Comparison of ENCODE assay signal across 26 mouse cellular contexts in the genomic region with DNA sequence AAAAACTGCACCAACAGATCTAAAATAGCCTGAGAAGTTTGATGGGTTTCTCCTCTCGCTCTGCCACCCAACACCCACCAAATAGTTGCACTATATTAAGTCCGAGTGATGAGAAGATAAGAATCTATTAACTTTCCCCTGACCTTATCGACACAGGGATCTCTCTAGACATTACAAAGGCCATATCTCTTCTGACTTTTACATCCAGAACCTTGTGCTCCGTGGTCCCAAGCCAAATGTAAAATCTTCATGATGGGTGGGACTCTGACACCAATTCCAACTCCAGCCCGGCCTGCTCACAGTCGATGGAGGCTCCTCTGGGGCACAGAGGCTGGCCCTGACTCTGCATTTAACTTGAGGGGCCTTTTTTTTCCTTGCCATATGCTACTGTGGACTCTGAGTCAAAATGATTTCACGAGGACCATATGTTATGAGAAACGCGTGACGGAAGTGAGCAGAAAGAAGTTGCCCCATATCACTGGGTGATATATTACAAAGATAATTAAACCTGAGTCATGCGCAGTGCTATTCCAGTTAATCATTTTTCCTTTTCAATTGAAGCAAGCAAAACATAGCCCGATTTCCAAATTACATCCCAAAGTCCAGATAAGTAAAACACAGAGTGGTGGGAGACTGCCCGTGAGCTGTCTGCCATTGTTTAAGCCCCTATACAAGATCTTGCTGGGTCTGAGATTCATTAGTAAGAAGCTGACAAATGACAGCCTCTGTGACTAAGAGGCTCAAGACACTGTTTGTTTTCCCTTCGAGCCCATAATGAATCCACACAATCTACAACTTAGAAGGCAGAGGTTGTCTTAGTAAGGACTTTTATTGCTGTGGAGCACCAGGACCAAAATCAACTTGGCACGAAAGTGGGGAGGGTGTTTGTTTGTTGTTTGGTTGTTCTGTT.
DNase-seq lines count a peak whose midpoint lies in the region; ATAC-seq and TF ChIP-seq lines count a peak whose summit lies in the region.
"Had no signal": no experiment of that assay in that cellular context is flagged by ENCODE, and none has a peak within 500 bp of the region (broad histone marks: within the 10 kb centered on the region; RNA-seq: fewer than 3 reads in every experiment).

No protein-coding gene starts in this region.

- peaks cover 4% of the 10 kb centered on the region; the same call in 1 of the 2 replicates for H3K4me1 ChIP-seq in hindbrain, embryonic 16.5 days (ENCODE audit: control insufficient read depth, insufficient read depth, low read depth, low read length)
- H3K4me1 ChIP-seq in hindbrain, embryonic 11.5 days (replicated peaks; ENCODE audit: control insufficient read depth, insufficient read depth, low read length): no peaks in the 10 kb centered on the region
- peaks cover 33% of the 10 kb centered on the region for H3K4me1 ChIP-seq in embryonic facial prominence, embryonic 10.5 days
- H3K4me1 ChIP-seq in intestine, postnatal 0 days (replicated peaks; ENCODE audit: control insufficient read depth, insufficient read depth, low read length): no peaks in the 10 kb centered on the region
- H3K4me1 ChIP-seq: liver, embryonic 12.5 days; megakaryocyte, embryonic 14.5 days had no signal

- no peak overlapping the region for H3K27ac ChIP-seq in hindbrain, embryonic 16.5 days (ENCODE audit: low read depth, low read length)
- no peak overlapping the region for H3K27ac ChIP-seq in hindbrain, embryonic 11.5 days (ENCODE audit: low read depth, low read length)
- H3K27ac ChIP-seq in embryonic facial prominence, embryonic 10.5 days (replicated peaks): 0 out of 2 replicates have a peak overlapping the region, but pooled peaks have one; percentile 10
- H3K27ac ChIP-seq in intestine, postnatal 0 days (ENCODE audit: low read depth, low read length): no peak overlapping the region
- H3K27ac ChIP-seq: embryonic facial prominence, embryonic 15.5 days; forebrain, embryonic 10.5 days; heart, embryonic 13.5 days; liver, embryonic 12.5 days had no signal

- H3K9me3 ChIP-seq in hindbrain, embryonic 16.5 days (ENCODE audit: control insufficient read depth, low read length): no peaks in the 10 kb centered on the region
- no peaks in the 10 kb centered on the region for H3K9me3 ChIP-seq in hindbrain, embryonic 11.5 days (ENCODE audit: control insufficient read depth, low read length)
- no peaks in the 10 kb centered on the region for H3K9me3 ChIP-seq in embryonic facial prominence, embryonic 10.5 days
- H3K9me3 ChIP-seq in intestine, postnatal 0 days (ENCODE audit: control insufficient read depth): no peaks in the 10 kb centered on the region
- H3K9me3 ChIP-seq: embryonic facial prominence, embryonic 15.5 days; forebrain, embryonic 10.5 days; heart, embryonic 13.5 days; liver, embryonic 12.5 days; megakaryocyte, embryonic 14.5 days had no signal

- ATAC-seq in hindbrain, embryonic 16.5 days: peak; percentile 27; the same call in 1 of the 2 replicates
- no peak for ATAC-seq in hindbrain, embryonic 11.5 days (ENCODE audit: low FRiP score)
- ATAC-seq in intestine, postnatal 0 days: peak; percentile 91
- ATAC-seq in megakaryocyte-erythroid progenitor cell, adult 5-6 weeks (replicated peaks; ENCODE audit: low FRiP score, low TSS enrichment, poor library complexity, severe bottlenecking): no peak
- ATAC-seq: activated CD4-positive, CD25-positive, alpha-beta regulatory T cell, adult 4 months; liver, embryonic 12.5 days; midbrain, embryonic 16.5 days; Patski had no signal

- no peak overlapping the region for H3K4me3 ChIP-seq in hindbrain, embryonic 16.5 days (ENCODE audit: low read length)
- H3K4me3 ChIP-seq in hindbrain, embryonic 11.5 days (ENCODE audit: low read depth, low read length): no peak overlapping the region
- H3K4me3 ChIP-seq in embryonic facial prominence, embryonic 10.5 days: no peak overlapping the region
- H3K4me3 ChIP-seq in intestine, postnatal 0 days (ENCODE audit: low read depth, low read length): no peak overlapping the region
- H3K4me3 ChIP-seq: embryonic facial prominence, embryonic 15.5 days; forebrain, embryonic 10.5 days; heart, embryonic 13.5 days; liver, embryonic 12.5 days; megakaryocyte, embryonic 14.5 days had no signal

- no peaks in the 10 kb centered on the region for H3K36me3 ChIP-seq in hindbrain, embryonic 16.5 days (ENCODE audit: control insufficient read depth, insufficient read depth, low read length)
- H3K36me3 ChIP-seq in hindbrain, embryonic 11.5 days (ENCODE audit: control insufficient read depth, insufficient read depth, low read length): no peaks in the 10 kb centered on the region
- H3K36me3 ChIP-seq in embryonic facial prominence, embryonic 10.5 days (replicated peaks): no peaks in the 10 kb centered on the region
- no peaks in the 10 kb centered on the region for H3K36me3 ChIP-seq in intestine, postnatal 0 days (ENCODE audit: control insufficient read depth, insufficient read depth)
- H3K36me3 ChIP-seq: embryonic facial prominence, embryonic 15.5 days; forebrain, embryonic 10.5 days; heart, embryonic 13.5 days; liver, embryonic 12.5 days had no signal

- 59% methylated on average over 15 of the region's 15 CpGs for WGBS in hindbrain, embryonic 16.5 days
- 70% methylated on average over 15 of the region's 15 CpGs for WGBS in hindbrain, embryonic 11.5 days
- WGBS in embryonic facial prominence, embryonic 10.5 days: 57% methylated on average over 15 of the region's 15 CpGs
- WGBS in intestine, postnatal 0 days: 48% methylated on average over 15 of the region's 15 CpGs

- TF ChIP-seq CTCF in intestine, postnatal 0 days (IDR thresholded peaks at IDR 0.05; ENCODE audit: low read depth): no peak

- no peak overlapping the region for H3K9ac ChIP-seq in hindbrain, embryonic 16.5 days (ENCODE audit: low read depth, low read length)
- H3K9ac ChIP-seq in hindbrain, embryonic 11.5 days (ENCODE audit: low read depth, low read length): no peak overlapping the region
- H3K9ac ChIP-seq in intestine, postnatal 0 days (ENCODE audit: low read depth, low read length): no peak overlapping the region
- H3K9ac ChIP-seq: embryonic facial prominence, embryonic 15.5 days; heart, embryonic 13.5 days; liver, embryonic 12.5 days had no signal

- no peaks in the 10 kb centered on the region for H3K27me3 ChIP-seq in hindbrain, embryonic 16.5 days (replicated peaks; ENCODE audit: control insufficient read depth, insufficient read depth, low read length)
- no peaks in the 10 kb centered on the region for H3K27me3 ChIP-seq in hindbrain, embryonic 11.5 days (ENCODE audit: control insufficient read depth, insufficient read depth, low read length)
- H3K27me3 ChIP-seq in embryonic facial prominence, embryonic 10.5 days (replicated peaks; ENCODE audit: low read depth, poor library complexity, severe bottlenecking): no peaks in the 10 kb centered on the region
- H3K27me3 ChIP-seq in intestine, postnatal 0 days (replicated peaks; ENCODE audit: control insufficient read depth, insufficient read depth, low read length): no peaks in the 10 kb centered on the region
- H3K27me3 ChIP-seq: embryonic facial prominence, embryonic 15.5 days; heart, embryonic 13.5 days; liver, embryonic 12.5 days; megakaryocyte, embryonic 14.5 days had no signal

- DNase-seq in hindbrain, embryonic 11.5 days (ENCODE audit: low spot score): no peak
- DNase-seq in 416B (ENCODE audit: low read depth): peak; percentile 7
- no peak for DNase-seq in embryonic facial prominence, embryonic 10.5 days (ENCODE audit: low spot score)
- no peak for DNase-seq in ovary, postnatal 36 days (ENCODE audit: low spot score)
- DNase-seq in ovary, postnatal 14 days (ENCODE audit: low spot score): no peak
- DNase-seq: adrenal gland, postnatal 10 days; cerebellum, adult 9-11 months; gastrocnemius, postnatal 10 days; heart, adult 18-20 months; heart, postnatal 36 days; layer of hippocampus, postnatal 36 days; left cerebral cortex, postnatal 4 days; lung, adult 2 months; spleen, adult 18-20 months; thymus, adult 18-20 months had no signal

- H3K4me2 ChIP-seq in hindbrain, embryonic 16.5 days (ENCODE audit: low read length): no peak overlapping the region
- H3K4me2 ChIP-seq in hindbrain, embryonic 11.5 days (replicated peaks; ENCODE audit: low read depth, low read length): no peak overlapping the region
- H3K4me2 ChIP-seq in intestine, postnatal 0 days (replicated peaks; ENCODE audit: low read depth): peak overlapping the region; percentile 25; the same call in 1 of the 2 replicates
- H3K4me2 ChIP-seq: embryonic facial prominence, embryonic 15.5 days; heart, embryonic 13.5 days; liver, embryonic 12.5 days had no signal

Comparison
In these comparisons a context has a peak if more than half of its experiments do, and no peak if none do; other contexts are left out.
1. ATAC-seq: peak in hindbrain, embryonic 16.5 days (single experiment) and intestine, postnatal 0 days (single experiment); none in hindbrain, embryonic 11.5 days (single experiment) and megakaryocyte-erythroid progenitor cell, adult 5-6 weeks (single experiment).